Mouse (Mus musculus) liver, embryonic 14.5 days (tissue): ENCODE measurements around the gene Mapkapk3. TPM values are rescaled to one million over a fixed set of nuclear protein-coding genes. Genes with fewer than 3 reads are reported as not detected.

Experiments used
- ATAC-seq: fragments of 200-750 bp; cut with Nextera tagmentation; 2 replicates; pipeline ENCODE4 v1.8.0; 2017; ENCODE audit warnings: moderate number of reproducible peaks, mild to moderate bottlenecking, moderate library complexity; ENCODE audit not compliant: insufficient read depth
- DNase-seq, 3 experiments: peaks; one replicate each; pipeline ENCODE4 v3.0.0-alpha.2; 2012 to 2013; ENCODE audit warnings: low read depth in 3 of 3, low spot score in 3 of 3
- H3K27ac ChIP-seq: fragments of 300-500 bp; sonication (generic); 2 replicates; pipeline ENCODE4 v1.5.1; 2014; ENCODE audit warnings: moderate library complexity, mild to moderate bottlenecking, control low read depth, inconsistent platforms
- H3K27me3 ChIP-seq: fragments of 300-500 bp; sonication (generic); 2 replicates; pipeline ENCODE4 v1.6.1; 2014; ENCODE audit warnings: mild to moderate bottlenecking, low read length, moderate library complexity; ENCODE audit not compliant: control insufficient read depth, insufficient read depth
- H3K36me3 ChIP-seq: fragments of 300-500 bp; sonication (generic); replicated peaks from 2 replicates; pipeline ENCODE4 v1.6.1; 2014; ENCODE audit warnings: low read depth; ENCODE audit not compliant: control insufficient read depth, insufficient read depth
- H3K4me1 ChIP-seq, 2 experiments: fragments of 200-500 bp in 1 of 2; fragments of 300-500 bp in 1 of 2; sonication (generic) in 1 of 2; replicated peaks; 2 replicates each; pipeline ENCODE4 v1.6.1; 2012 to 2014; ENCODE audit warnings: antibody characterized with exemption in 1 of 2, inconsistent platforms in 1 of 2, low read length in 1 of 2; ENCODE audit not compliant: control insufficient read depth in 2 of 2, insufficient read depth in 2 of 2
- H3K4me2 ChIP-seq: fragments of 300-500 bp; sonication (generic); 2 replicates; pipeline ENCODE4 v1.6.1; 2014; ENCODE audit warnings: low read depth, mild to moderate bottlenecking, control low read depth, moderate library complexity
- H3K4me3 ChIP-seq, 2 experiments: fragments of 200-500 bp in 1 of 2; fragments of 300-500 bp in 1 of 2; sonication (generic) in 1 of 2; 2 replicates each; pipeline ENCODE4 v1.5.1; 2012 to 2014; ENCODE audit warnings: low read depth in 2 of 2, low read length in 2 of 2, mild to moderate bottlenecking in 2 of 2, control low read depth in 1 of 2, inconsistent platforms in 1 of 2, moderate library complexity in 1 of 2; ENCODE audit not compliant: insufficient read depth in 1 of 2
- H3K9ac ChIP-seq: fragments of 300-500 bp; sonication (generic); replicated peaks from 2 replicates; pipeline ENCODE4 v1.6.1; 2014; ENCODE audit warnings: mild to moderate bottlenecking, control low read depth, moderate library complexity
- H3K9me3 ChIP-seq: fragments of 300-500 bp; sonication (generic); 2 replicates; pipeline ENCODE4 v1.6.1; 2016; ENCODE audit warnings: low read length, mixed read lengths; ENCODE audit not compliant: control insufficient read depth
- CTCF ChIP-seq: IDR thresholded peaks from 2 replicates; pipeline ENCODE4 v1.5.1; 2016; ENCODE audit warnings: antibody characterized with exemption, low read depth, control low read depth
- EP300 ChIP-seq: IDR thresholded peaks from 2 replicates; pipeline ENCODE4 v1.6.1; 2016; ENCODE audit warnings: antibody characterized with exemption, low read depth
- WGBS: fragments of 180-500 bp; shearing (Covaris S2); extraction: QIAGEN DNeasy Blood & Tissue Kit; methylation state at CpG from one replicate; pipeline ENCODE4 v1.1.7; 2014; ENCODE audit not compliant: insufficient replicate concordance; 5-methylcytosine and 5-hydroxymethylcytosine counted together
- polyA plus RNA-seq, 2 experiments: library from polyadenylated mRNA; depleted of rRNA in 1 of 2; stranded (reverse) in 1 of 2; unstranded in 1 of 2; fragments of >200 nt; fragmentation: Nextera tagmentation in 1 of 2; extraction: Ambion mirVana in 1 of 2; gene quantifications; 2 replicates each; pipeline versions ENCODE4 v1.2.1 to v1.2.3; 2012 to 2014

Mapkapk3 gene
- polyA plus RNA-seq, 2 experiments = 6.2 to 8.0 TPM

- no peak for DNase-seq
These were observed 10.0 kb downstream of the Mapkapk3 start for GRCm38 (mm10) chr9:107279378-107280321.

GRCm38 (mm10) chr9:107278527-107279377, 10.9 kb downstream of the Mapkapk3 start:
- Histone ChIP-seq H3K27me3 (no peaks in the 10 kb centered on the region), H3K27ac (no peak overlapping the region), H3K4me2 (no peak overlapping the region), H3K4me1 (peaks cover 5 to 15% of the 10 kb centered on the region in 2 experiments; a peak in 3 of 4 replicates), H3K4me3 (no peak overlapping the region), H3K9ac (no peak overlapping the region), H3K9me3 (no peaks in the 10 kb centered on the region), H3K36me3 (no peaks in the 10 kb centered on the region)
- WGBS = 46% methylated on average over 8 of the region's 8 CpGs
- ATAC-seq = no peak
- DNase-seq = no peak
- TF ChIP-seq EP300 (no peak), CTCF (no peak)

More at GRCm38 (mm10) chr9:107279378-107280321, 10.0 kb downstream of the Mapkapk3 start:
- 24% methylated on average over 16 of the region's 16 CpGs for WGBS
- Histone ChIP-seq H3K9ac (peak overlapping the region; percentile 18; the same call in 1 of the 2 replicates), H3K4me3 (peak overlapping the region in 1 of 2 experiments; percentile 5; a peak in 1 of 4 replicates), H3K4me1 (peaks cover 5 to 15% of the 10 kb centered on the region in 2 experiments; a peak in 3 of 4 replicates), H3K36me3 (no peaks in the 10 kb centered on the region), H3K27ac (no peak overlapping the region), H3K9me3 (no peaks in the 10 kb centered on the region), H3K4me2 (peak overlapping the region; percentile 56), H3K27me3 (no peaks in the 10 kb centered on the region)
- ATAC-seq = peak; percentile 42
- no peak for TF ChIP-seq EP300
- TF ChIP-seq CTCF = 0 out of 2 replicates have a peak, but pooled peaks have one; percentile 10

- DNase-seq (no peak), ATAC-seq (no peak)
- 50% methylated on average over 4 of the region's 4 CpGs for WGBS
- TF ChIP-seq EP300 = no peak
- no peak for TF ChIP-seq CTCF
- H3K27me3 ChIP-seq = no peaks in the 10 kb centered on the region
- H3K36me3 ChIP-seq = no peaks in the 10 kb centered on the region
- H3K9ac ChIP-seq = no peak overlapping the region
- H3K4me2 ChIP-seq = no peak overlapping the region
- H3K27ac ChIP-seq = no peak overlapping the region
- no peak overlapping the region for H3K4me3 ChIP-seq
- peaks cover 5 to 18% of the 10 kb centered on the region in 2 experiments; a peak in 3 of 4 replicates for H3K4me1 ChIP-seq
- no peaks in the 10 kb centered on the region for H3K9me3 ChIP-seq
These were observed 11.6 kb downstream of the Mapkapk3 start for GRCm38 (mm10) chr9:107278126-107278525.

- Histone ChIP-seq H3K9ac (no peak overlapping the region), H3K36me3 (no peaks in the 10 kb centered on the region), H3K4me3 (no peak overlapping the region), H3K4me1 (peaks cover 5 to 20% of the 10 kb centered on the region in 2 experiments; a peak in 3 of 4 replicates), H3K27me3 (no peaks in the 10 kb centered on the region), H3K4me2 (no peak overlapping the region), H3K9me3 (no peaks in the 10 kb centered on the region), H3K27ac (no peak overlapping the region)
- TF ChIP-seq CTCF (no peak), EP300 (no peak)
- WGBS = 74% methylated on average over 7 of the region's 7 CpGs
- DNase-seq (no peak), ATAC-seq (no peak)
These were observed 12.1 kb downstream of the Mapkapk3 start for GRCm38 (mm10) chr9:107277603-107278002.
